Mouse (Mus musculus) ES-Bruce4 (cell line): Measurements from ENCODE around the gene Foxq1.

Source experiments
- CTCF ChIP-seq: IDR thresholded peaks from one replicate; pipeline ENCODE4 v1.8.1; 2011; ENCODE audit warnings: low read depth, low read length
- EP300 ChIP-seq: IDR thresholded peaks from 2 replicates; pipeline ENCODE4 v1.6.1; 2011; ENCODE audit warnings: low read depth, low read length; ENCODE audit not compliant: insufficient read depth
- POLR2A ChIP-seq: IDR thresholded peaks from one replicate; pipeline ENCODE4 v1.8.1; 2011; ENCODE audit warnings: low read length; ENCODE audit not compliant: insufficient read depth

- no peak for TF ChIP-seq POLR2A
- no peak for TF ChIP-seq CTCF
- no peak for TF ChIP-seq EP300
Measured at GRCm38 (mm10) chr13:31572806-31573508, 17.0 kb downstream of the Foxq1 start.
